Mouse (Mus musculus) limb, embryonic 15.5 days (tissue): ENCODE measurements around the gene Fbxo9. TPM values are rescaled to one million over a fixed set of nuclear protein-coding genes. Genes with fewer than 3 reads are reported as not detected.
A peak's percentile ranks its signal among the peaks of the same experiment; 100 is the strongest.

Experiments
- ATAC-seq: fragments of 200-750 bp; cut with Nextera tagmentation; 2 replicates; pipeline ENCODE4 v1.8.0; 2017; ENCODE audit warnings: low read depth, moderate TSS enrichment; ENCODE audit not compliant: insufficient number of reproducible peaks, low FRiP score, low TSS enrichment
- H3K27ac ChIP-seq: fragments of 300-500 bp; sonication (generic); 2 replicates; pipeline ENCODE4 v1.5.1; 2015; ENCODE audit warnings: moderate library complexity, mild to moderate bottlenecking, inconsistent platforms
- H3K27me3 ChIP-seq: fragments of 300-500 bp; sonication (generic); 2 replicates; pipeline ENCODE4 v1.6.1; 2015; ENCODE audit warnings: inconsistent platforms
- H3K36me3 ChIP-seq: fragments of 300-500 bp; sonication (generic); 2 replicates; pipeline ENCODE4 v1.6.1; 2015; ENCODE audit warnings: inconsistent platforms
- H3K4me1 ChIP-seq: fragments of 300-500 bp; sonication (generic); 2 replicates; pipeline ENCODE4 v1.6.1; 2015; ENCODE audit warnings: inconsistent platforms
- H3K4me2 ChIP-seq: fragments of 300-500 bp; sonication (generic); 2 replicates; pipeline ENCODE4 v1.6.1; 2015; ENCODE audit warnings: mild to moderate bottlenecking, inconsistent platforms
- H3K4me3 ChIP-seq: fragments of 300-500 bp; sonication (generic); 2 replicates; pipeline ENCODE4 v1.5.1; 2015; ENCODE audit warnings: mild to moderate bottlenecking, inconsistent platforms
- H3K9ac ChIP-seq: fragments of 300-500 bp; sonication (generic); 2 replicates; pipeline ENCODE4 v1.6.1; 2015; ENCODE audit warnings: inconsistent platforms
- H3K9me3 ChIP-seq: fragments of 300-500 bp; sonication (generic); 2 replicates; pipeline ENCODE4 v1.6.1; 2016; ENCODE audit warnings: inconsistent platforms
- WGBS: fragments of 180-500 bp; shearing (Covaris S2); methylation state at CpG from one replicate; pipeline ENCODE4 v1.1.7; 2015; 5-methylcytosine and 5-hydroxymethylcytosine counted together
- polyA plus RNA-seq: library from polyadenylated mRNA; unstranded; fragments of >200 nt; fragmentation: Nextera tagmentation; extraction: Ambion mirVana; gene quantifications from 2 replicates; pipeline ENCODE4 v1.2.1, GENCODE M21; 2015

Gene Fbxo9
- polyA plus RNA-seq, 1 experiment from 2014 or later: 41.2 TPM

DNA sequence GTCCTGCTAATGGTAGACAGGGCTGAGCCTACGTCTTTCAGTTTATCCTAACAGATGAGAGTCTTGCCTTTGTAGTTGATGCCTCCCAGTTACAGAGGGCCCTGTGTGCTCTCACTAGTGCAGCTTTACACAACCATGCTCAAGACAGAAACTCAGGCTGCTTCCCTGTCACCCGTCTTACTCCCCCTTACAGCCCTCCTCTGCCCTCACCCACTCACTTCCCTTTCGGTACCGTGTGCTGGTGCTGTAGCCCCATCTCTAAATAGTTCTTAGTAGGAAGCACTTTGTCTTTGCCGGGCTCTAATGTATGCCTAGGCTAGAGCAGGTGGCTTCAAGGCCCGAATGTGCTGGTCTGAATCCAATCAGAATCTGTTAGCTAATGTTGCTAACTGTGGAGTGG lies 15.4 kb upstream of the Fbxo9 start:
- Histone ChIP-seq H3K4me1 (no peaks in the 10 kb centered on the region), H3K27me3 (no peaks in the 10 kb centered on the region), H3K9ac (no peak overlapping the region), H3K36me3 (peaks cover 16% of the 10 kb centered on the region), H3K4me2 (no peak overlapping the region), H3K4me3 (no peak overlapping the region), H3K27ac (no peak overlapping the region), H3K9me3 (no peaks in the 10 kb centered on the region)
- WGBS: 87% methylated on average over 6 of the region's 6 CpGs
- no peak for ATAC-seq

DNA sequence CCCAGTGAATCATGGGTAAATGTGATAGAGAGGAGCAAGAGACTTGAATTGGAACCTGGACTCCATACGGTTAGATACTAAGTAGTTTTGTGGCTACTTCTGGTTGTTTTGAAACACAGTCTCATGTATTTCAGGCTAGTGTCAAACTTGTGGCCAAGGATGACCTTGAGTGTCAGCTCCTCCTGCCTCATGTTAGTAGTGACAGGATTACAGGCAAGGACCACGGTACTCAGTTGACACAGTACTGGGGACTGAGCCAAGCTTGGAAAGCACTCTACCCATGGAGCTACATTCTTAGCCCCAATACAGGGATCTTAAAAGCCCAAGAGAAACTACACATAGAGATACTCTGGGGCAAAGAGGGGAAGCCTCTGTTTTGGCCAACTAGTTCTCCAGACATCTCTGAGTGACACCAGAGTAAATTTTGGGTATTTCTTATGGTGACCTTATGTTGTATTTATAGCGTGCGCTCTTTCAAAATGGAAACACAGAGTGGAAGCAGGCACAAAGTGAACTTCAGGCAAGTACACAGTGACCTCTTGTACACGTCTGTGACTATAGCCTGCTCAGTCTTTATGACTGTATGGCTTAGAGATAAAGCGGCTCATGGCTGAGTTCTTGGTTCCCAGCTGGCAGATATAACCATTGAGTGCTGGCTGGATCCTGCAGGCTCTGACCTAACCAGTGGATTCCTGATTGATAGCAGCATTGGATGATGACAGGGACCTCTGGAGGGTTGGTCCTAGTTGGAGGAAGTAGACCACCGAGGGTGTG lies 14.3 kb upstream of the Fbxo9 start:
- no peaks in the 10 kb centered on the region for H3K9me3 ChIP-seq
- no peak overlapping the region for H3K4me2 ChIP-seq
- no peak overlapping the region for H3K27ac ChIP-seq
- H3K9ac ChIP-seq: no peak overlapping the region
- WGBS: 92% methylated on average over 7 of the region's 7 CpGs
- H3K4me3 ChIP-seq: no peak overlapping the region
- H3K27me3 ChIP-seq: no peaks in the 10 kb centered on the region
- no peak for ATAC-seq
- H3K36me3 ChIP-seq: peaks cover 14% of the 10 kb centered on the region; the same call in 1 of the 2 replicates
- H3K4me1 ChIP-seq: no peaks in the 10 kb centered on the region

DNA sequence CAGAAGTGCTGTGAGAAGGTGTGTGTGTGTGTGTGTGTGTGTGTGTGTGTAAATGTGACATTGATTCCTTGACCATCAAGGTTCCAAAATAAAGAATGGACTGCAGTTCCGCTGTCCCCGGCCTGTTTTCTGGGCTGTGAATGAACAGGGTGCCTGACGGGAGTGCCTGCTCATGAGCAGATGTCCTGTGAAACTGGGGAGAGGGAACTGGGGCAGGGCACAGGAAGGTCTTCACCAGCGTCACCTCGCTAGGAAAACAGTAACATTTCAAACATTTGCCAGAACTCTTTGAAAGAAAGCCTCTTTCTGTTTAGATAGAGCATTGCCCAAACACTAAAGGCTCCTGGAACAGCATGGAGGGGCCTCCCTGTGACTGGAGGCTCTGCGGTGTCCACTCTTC lies 13.1 kb upstream of the Fbxo9 start:
- Histone ChIP-seq H3K4me1 (no peaks in the 10 kb centered on the region), H3K27ac (no peak overlapping the region), H3K9me3 (no peaks in the 10 kb centered on the region), H3K36me3 (peaks cover 14% of the 10 kb centered on the region; the same call in 1 of the 2 replicates), H3K27me3 (no peaks in the 10 kb centered on the region), H3K4me2 (no peak overlapping the region), H3K9ac (no peak overlapping the region), H3K4me3 (no peak overlapping the region)
- ATAC-seq: no peak
- WGBS: 84% methylated on average over 6 of the region's 6 CpGs

- Histone ChIP-seq H3K4me1 (no peaks in the 10 kb centered on the region), H3K36me3 (peaks cover 13% of the 10 kb centered on the region; the same call in 1 of the 2 replicates), H3K4me2 (no peak overlapping the region), H3K9ac (no peak overlapping the region), H3K4me3 (no peak overlapping the region), H3K27me3 (no peaks in the 10 kb centered on the region), H3K9me3 (no peaks in the 10 kb centered on the region), H3K27ac (no peak overlapping the region)
- ATAC-seq: no peak
- 83% methylated on average over 8 of the region's 8 CpGs for WGBS
Measured at GRCm38 (mm10) chr9:78121358-78121757, 12.5 kb upstream of the Fbxo9 start.

DNA sequence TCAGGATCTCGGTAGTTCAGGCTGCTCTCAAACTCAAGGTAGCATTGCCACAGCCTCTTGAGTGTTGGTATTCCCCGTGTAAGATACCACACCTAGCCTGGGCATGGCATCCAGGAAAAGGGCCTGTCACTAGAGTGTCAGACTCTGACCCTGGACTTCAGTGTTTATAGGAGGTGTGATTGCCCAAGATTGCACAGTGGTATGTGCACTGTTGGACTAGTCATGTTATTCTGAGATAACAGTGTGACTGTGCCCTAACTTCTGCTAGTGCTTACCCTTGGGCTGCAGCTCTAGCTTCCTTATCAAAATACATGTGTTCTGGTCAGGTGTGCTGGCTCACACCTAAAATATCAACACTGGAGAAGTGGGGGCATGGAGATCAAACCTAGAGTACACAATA lies 8.8 kb upstream of the Fbxo9 start:
- no peak for ATAC-seq
- Histone ChIP-seq H3K9ac (no peak overlapping the region), H3K9me3 (no peaks in the 10 kb centered on the region), H3K36me3 (peaks cover 2% of the 10 kb centered on the region; the same call in 1 of the 2 replicates), H3K4me1 (peaks cover 15% of the 10 kb centered on the region), H3K27ac (no peak overlapping the region), H3K27me3 (no peaks in the 10 kb centered on the region), H3K4me3 (no peak overlapping the region), H3K4me2 (no peak overlapping the region)
- WGBS: 89% methylated on average over 2 of the region's 2 CpGs

DNA sequence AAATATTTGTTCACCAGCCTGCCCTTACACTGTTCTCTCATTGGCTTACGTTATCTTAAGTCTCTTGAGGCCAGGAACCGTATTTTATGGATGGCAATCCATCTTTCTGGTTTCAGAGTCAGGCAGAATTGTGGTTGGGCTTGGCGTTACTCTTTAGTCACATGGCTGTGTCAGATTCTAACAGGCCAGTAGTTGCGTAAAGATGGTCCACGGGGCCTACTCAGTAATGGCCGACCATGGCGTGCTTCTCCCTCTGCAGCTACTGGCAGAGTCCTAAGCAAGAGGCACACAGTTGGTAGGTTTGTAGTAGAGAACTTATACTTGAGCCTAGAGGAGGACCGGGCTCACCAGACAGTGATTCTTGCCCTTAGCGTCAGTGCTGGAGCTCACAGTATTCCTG lies 6.9 kb upstream of the Fbxo9 start:
- H3K4me3 ChIP-seq: no peak overlapping the region
- H3K4me1 ChIP-seq: peaks cover 16% of the 10 kb centered on the region
- peaks cover 2% of the 10 kb centered on the region; the same call in 1 of the 2 replicates for H3K36me3 ChIP-seq
- no peaks in the 10 kb centered on the region for H3K27me3 ChIP-seq
- WGBS: 74% methylated on average over 9 of the region's 9 CpGs
- H3K4me2 ChIP-seq: no peak overlapping the region
- H3K9me3 ChIP-seq: no peaks in the 10 kb centered on the region
- peak overlapping the region; percentile 61; the same call in 1 of the 2 replicates for H3K27ac ChIP-seq
- H3K9ac ChIP-seq: no peak overlapping the region
- no peak for ATAC-seq

- WGBS: under 1% methylated on average over 14 of the region's 14 CpGs
- no peaks in the 10 kb centered on the region for H3K9me3 ChIP-seq
- peak overlapping the region; percentile 93 for H3K9ac ChIP-seq
- H3K4me2 ChIP-seq: peak overlapping the region; percentile 50
- H3K36me3 ChIP-seq: peaks cover 2% of the 10 kb centered on the region; the same call in 1 of the 2 replicates
- ATAC-seq: no peak
- H3K4me3 ChIP-seq: peak overlapping the region; percentile 93
- peaks cover 21% of the 10 kb centered on the region for H3K4me1 ChIP-seq
- peak overlapping the region; percentile 92 for H3K27ac ChIP-seq
- H3K27me3 ChIP-seq: no peaks in the 10 kb centered on the region
Measured at GRCm38 (mm10) chr9:78113538-78113885, 4.6 kb upstream of the Fbxo9 start.

- 2% methylated on average over 47 of the region's 47 CpGs for WGBS
- ATAC-seq: peak; percentile 68
Measured at GRCm38 (mm10) chr9:78112770-78113537, 4.1 kb upstream of the Fbxo9 start.

GRCm38 (mm10) chr9:78111456-78111855 lies 2.6 kb upstream of the Fbxo9 start:
- Histone ChIP-seq H3K9ac (no peak overlapping the region), H3K4me2 (no peak overlapping the region), H3K4me1 (peaks cover 21% of the 10 kb centered on the region), H3K36me3 (no peaks in the 10 kb centered on the region; the same call in 1 of the 2 replicates), H3K9me3 (no peaks in the 10 kb centered on the region), H3K27ac (no peak overlapping the region), H3K4me3 (no peak overlapping the region), H3K27me3 (no peaks in the 10 kb centered on the region)
- no peak for ATAC-seq
- 56% methylated on average over 2 of the region's 2 CpGs for WGBS

More at GRCm38 (mm10) chr9:78112770-78113537, 4.1 kb upstream of the Fbxo9 start:
- Histone ChIP-seq H3K27ac (peak overlapping the region; percentile 92), H3K9me3 (no peaks in the 10 kb centered on the region), H3K4me2 (peak overlapping the region; percentile 50), H3K4me3 (peak overlapping the region; percentile 93), H3K9ac (peak overlapping the region; percentile 93), H3K27me3 (no peaks in the 10 kb centered on the region), H3K4me1 (peaks cover 21% of the 10 kb centered on the region), H3K36me3 (peaks cover 2% of the 10 kb centered on the region; the same call in 1 of the 2 replicates)

- Histone ChIP-seq H3K9ac (peak overlapping the region; percentile 5; the same call in 1 of the 2 replicates), H3K27ac (no peak overlapping the region), H3K27me3 (no peaks in the 10 kb centered on the region), H3K9me3 (no peaks in the 10 kb centered on the region), H3K4me1 (peaks cover 25% of the 10 kb centered on the region), H3K36me3 (peaks cover 5% of the 10 kb centered on the region), H3K4me2 (peak overlapping the region; percentile 76), H3K4me3 (peak overlapping the region; percentile 95)
- 47% methylated on average over 5 of the region's 5 CpGs for WGBS
- no peak for ATAC-seq
Measured at GRCm38 (mm10) chr9:78109656-78110055, 791 bp upstream of the Fbxo9 start.

DNA sequence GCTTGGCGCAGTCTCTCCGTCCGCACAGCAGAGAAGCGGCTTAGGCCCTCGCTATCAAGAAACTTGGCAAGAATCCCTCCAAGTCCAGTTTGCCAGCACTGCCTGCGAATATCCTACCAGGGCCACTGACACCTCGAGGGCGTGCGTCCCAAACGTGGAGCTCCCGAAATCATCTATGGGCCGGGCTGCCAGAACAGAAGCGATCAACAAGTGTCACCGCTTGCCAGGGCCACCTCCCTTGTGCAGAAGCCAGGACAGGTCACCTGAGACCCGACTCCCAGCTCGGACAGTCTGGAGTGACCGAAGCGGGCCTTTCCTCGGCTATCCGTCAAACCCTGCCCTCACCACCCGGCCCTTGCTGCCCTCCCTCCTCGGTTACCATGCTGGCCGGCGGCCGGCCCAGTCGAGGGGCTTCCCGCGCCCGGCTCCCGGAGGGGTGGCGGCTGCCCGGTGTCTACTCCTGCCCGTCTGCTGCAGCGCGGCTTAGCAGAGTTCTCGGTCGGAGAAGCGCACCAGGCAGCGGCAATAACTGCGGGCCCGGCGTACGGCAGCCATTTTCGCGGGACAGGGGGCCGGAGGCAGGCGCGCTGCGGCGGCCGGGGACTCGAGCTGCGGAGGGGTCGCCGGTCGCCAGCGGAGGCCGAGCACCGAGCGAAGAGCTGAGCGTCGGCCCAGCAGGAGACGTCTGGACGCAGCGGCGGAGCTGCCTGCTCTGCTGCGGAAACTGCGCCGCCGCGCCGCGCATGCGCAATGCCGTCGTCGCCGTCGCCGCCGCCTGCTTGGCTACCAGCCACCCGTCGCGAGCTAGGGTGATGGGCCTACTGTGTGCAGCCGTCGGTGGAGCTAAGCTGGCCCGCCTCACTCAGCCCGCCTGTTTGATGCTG lies 711 bp downstream of the Fbxo9 start:
- H3K27ac ChIP-seq: peak overlapping the region; percentile 98
- H3K4me2 ChIP-seq: peak overlapping the region; percentile 76
- no peaks in the 10 kb centered on the region for H3K27me3 ChIP-seq
- H3K4me3 ChIP-seq: peak overlapping the region; percentile 95
- peaks cover 16% of the 10 kb centered on the region for H3K4me1 ChIP-seq
- ATAC-seq: peak; percentile 79
- WGBS: under 1% methylated on average over 88 of the region's 88 CpGs
- H3K9ac ChIP-seq: peak overlapping the region; percentile 93
- peaks cover 14% of the 10 kb centered on the region for H3K36me3 ChIP-seq
- H3K9me3 ChIP-seq: no peaks in the 10 kb centered on the region
